Mouse (Mus musculus) bone marrow macrophage, adult 2 months (primary cell): ENCODE results near the gene Pdzd2.

Source experiments
- CTCF ChIP-seq: IDR thresholded peaks from 2 replicates; pipeline ENCODE4 v1.5.1; 2012; ENCODE audit warnings: low read depth, mild to moderate bottlenecking, low read length, moderate library complexity
- POLR2A ChIP-seq: IDR thresholded peaks from 2 replicates; pipeline ENCODE4 v1.6.1; 2012; ENCODE audit warnings: mild to moderate bottlenecking, low read depth, low read length, borderline replicate concordance

- TF ChIP-seq POLR2A (no peak), CTCF (no peak)
These were observed 319.3 kb downstream of the Pdzd2 start for GRCm38 (mm10) chr15:12420376-12420775.
